Mouse (Mus musculus): ENCODE data around the gene Mael. TPM values are rescaled to one million over a fixed set of nuclear protein-coding genes. Genes with fewer than 3 reads are reported as not detected.

Mael gene
- polyA plus RNA-seq, 1 experiment from 2014 or later = 0.10 TPM

GRCm38 (mm10) chr1:166205159-166205558, 33.4 kb downstream of the Mael start:
- WGBS (ENCODE audit: insufficient replicate concordance) = 52% methylated on average over 3 of the region's 3 CpGs
- H3K4me2 ChIP-seq = no peak overlapping the region
- no peak for ATAC-seq (ENCODE audit: insufficient read depth)

GRCm38 (mm10) chr1:166204171-166204570, 34.4 kb downstream of the Mael start:
- 45% methylated on average over 5 of the region's 5 CpGs for WGBS (ENCODE audit: insufficient replicate concordance)
- Histone ChIP-seq H3K9ac (no peak overlapping the region), H3K4me2 (no peak overlapping the region), H3K4me3 (replicated peaks) (no peak overlapping the region), H3K9me3 (replicated peaks) (no peaks in the 10 kb centered on the region), H3K27ac (replicated peaks) (no peak overlapping the region), H3K36me3 (replicated peaks) (no peaks in the 10 kb centered on the region), H3K4me1 (replicated peaks) (no peaks in the 10 kb centered on the region), H3K27me3 (no peaks in the 10 kb centered on the region)
- no peak for ATAC-seq (ENCODE audit: insufficient read depth)

More at GRCm38 (mm10) chr1:166205159-166205558, 33.4 kb downstream of the Mael start:
- Histone ChIP-seq H3K9me3 (replicated peaks) (no peaks in the 10 kb centered on the region), H3K36me3 (replicated peaks) (no peaks in the 10 kb centered on the region), H3K27me3 (no peaks in the 10 kb centered on the region), H3K4me1 (replicated peaks) (no peaks in the 10 kb centered on the region), H3K27ac (replicated peaks) (no peak overlapping the region), H3K4me3 (replicated peaks) (no peak overlapping the region), H3K9ac (no peak overlapping the region)

GRCm38 (mm10) chr1:166189821-166190220, 48.7 kb downstream of the Mael start:
- WGBS (ENCODE audit: insufficient replicate concordance) = 71% methylated on average over 4 of the region's 4 CpGs
- Histone ChIP-seq H3K27ac (replicated peaks) (no peak overlapping the region), H3K27me3 (no peaks in the 10 kb centered on the region), H3K4me1 (replicated peaks) (no peaks in the 10 kb centered on the region), H3K4me3 (replicated peaks) (no peak overlapping the region), H3K9me3 (replicated peaks) (no peaks in the 10 kb centered on the region), H3K9ac (no peak overlapping the region), H3K4me2 (no peak overlapping the region), H3K36me3 (replicated peaks) (no peaks in the 10 kb centered on the region)
- ATAC-seq (ENCODE audit: insufficient read depth) = no peak

- Histone ChIP-seq H3K4me1 (replicated peaks) (no peaks in the 10 kb centered on the region), H3K36me3 (replicated peaks) (no peaks in the 10 kb centered on the region), H3K4me3 (replicated peaks) (no peak overlapping the region), H3K9me3 (replicated peaks) (no peaks in the 10 kb centered on the region), H3K4me2 (no peak overlapping the region), H3K9ac (no peak overlapping the region), H3K27me3 (no peaks in the 10 kb centered on the region), H3K27ac (replicated peaks) (no peak overlapping the region)
- no peak for ATAC-seq (ENCODE audit: insufficient read depth)
- 50% methylated on average over 5 of the region's 5 CpGs for WGBS (ENCODE audit: insufficient replicate concordance)
Measured at GRCm38 (mm10) chr1:166185357-166185756, 53.2 kb downstream of the Mael start.

- Histone ChIP-seq H3K4me2 (no peak overlapping the region), H3K27ac (replicated peaks) (no peak overlapping the region), H3K4me3 (replicated peaks) (no peak overlapping the region), H3K4me1 (replicated peaks) (no peaks in the 10 kb centered on the region), H3K36me3 (replicated peaks) (no peaks in the 10 kb centered on the region), H3K9me3 (replicated peaks) (no peaks in the 10 kb centered on the region), H3K27me3 (no peaks in the 10 kb centered on the region), H3K9ac (no peak overlapping the region)
- WGBS (ENCODE audit: insufficient replicate concordance) = 70% methylated on average over 22 of the region's 22 CpGs
- no peak for ATAC-seq (ENCODE audit: insufficient read depth)
Measured at GRCm38 (mm10) chr1:166184391-166185229, 53.9 kb downstream of the Mael start.

GRCm38 (mm10) chr1:166182952-166183627, 55.5 kb downstream of the Mael start:
- Histone ChIP-seq H3K4me2 (no peak overlapping the region), H3K36me3 (replicated peaks) (no peaks in the 10 kb centered on the region), H3K27ac (replicated peaks) (no peak overlapping the region), H3K27me3 (no peaks in the 10 kb centered on the region), H3K9ac (no peak overlapping the region), H3K4me3 (replicated peaks) (no peak overlapping the region), H3K4me1 (replicated peaks) (no peaks in the 10 kb centered on the region), H3K9me3 (replicated peaks) (no peaks in the 10 kb centered on the region)
- WGBS (ENCODE audit: insufficient replicate concordance) = 72% methylated on average over 10 of the region's 10 CpGs
- ATAC-seq (ENCODE audit: insufficient read depth) = no peak

GRCm38 (mm10) chr1:166181510-166181909, 57.0 kb downstream of the Mael start:
- WGBS (ENCODE audit: insufficient replicate concordance) = 73% methylated on average over 7 of the region's 7 CpGs

GRCm38 (mm10) chr1:166173621-166174020, 64.9 kb downstream of the Mael start:
- Histone ChIP-seq H3K27ac (replicated peaks) (no peak overlapping the region), H3K4me3 (replicated peaks) (no peak overlapping the region), H3K4me2 (no peak overlapping the region), H3K9me3 (replicated peaks) (no peaks in the 10 kb centered on the region), H3K36me3 (replicated peaks) (no peaks in the 10 kb centered on the region), H3K4me1 (replicated peaks) (no peaks in the 10 kb centered on the region), H3K9ac (no peak overlapping the region), H3K27me3 (no peaks in the 10 kb centered on the region)
- ATAC-seq (ENCODE audit: insufficient read depth) = no peak
- WGBS (ENCODE audit: insufficient replicate concordance) = 58% methylated on average over 9 of the region's 9 CpGs

More at GRCm38 (mm10) chr1:166181510-166181909, 57.0 kb downstream of the Mael start:
- no peaks in the 10 kb centered on the region for H3K9me3 ChIP-seq (replicated peaks)
- no peak overlapping the region for H3K4me3 ChIP-seq (replicated peaks)
- H3K4me2 ChIP-seq = no peak overlapping the region
- H3K4me1 ChIP-seq (replicated peaks) = no peaks in the 10 kb centered on the region
- no peaks in the 10 kb centered on the region for H3K36me3 ChIP-seq (replicated peaks)
- H3K27ac ChIP-seq (replicated peaks) = no peak overlapping the region
- ATAC-seq (ENCODE audit: insufficient read depth) = no peak
- no peak overlapping the region for H3K9ac ChIP-seq
- H3K27me3 ChIP-seq = no peaks in the 10 kb centered on the region

- no peaks in the 10 kb centered on the region for H3K9me3 ChIP-seq (replicated peaks)
- no peak overlapping the region for H3K4me3 ChIP-seq (replicated peaks)
- no peak overlapping the region for H3K4me2 ChIP-seq
- no peaks in the 10 kb centered on the region for H3K27me3 ChIP-seq
- no peaks in the 10 kb centered on the region for H3K36me3 ChIP-seq (replicated peaks)
- no peak overlapping the region for H3K27ac ChIP-seq (replicated peaks)
- H3K4me1 ChIP-seq (replicated peaks) = no peaks in the 10 kb centered on the region
- no peak overlapping the region for H3K9ac ChIP-seq
- WGBS (ENCODE audit: insufficient replicate concordance) = 64% methylated on average over 3 of the region's 3 CpGs
- no peak for ATAC-seq (ENCODE audit: insufficient read depth)
Measured at GRCm38 (mm10) chr1:166172992-166173391, 65.6 kb downstream of the Mael start.

GRCm38 (mm10) chr1:166170852-166171251, 67.7 kb downstream of the Mael start:
- Histone ChIP-seq H3K27me3 (no peaks in the 10 kb centered on the region), H3K36me3 (replicated peaks) (no peaks in the 10 kb centered on the region), H3K9ac (no peak overlapping the region), H3K9me3 (replicated peaks) (no peaks in the 10 kb centered on the region), H3K4me3 (replicated peaks) (no peak overlapping the region), H3K4me2 (no peak overlapping the region), H3K4me1 (replicated peaks) (no peaks in the 10 kb centered on the region), H3K27ac (replicated peaks) (no peak overlapping the region)
- ATAC-seq (ENCODE audit: insufficient read depth) = no peak
- 72% methylated on average over 12 of the region's 12 CpGs for WGBS (ENCODE audit: insufficient replicate concordance)

- WGBS (ENCODE audit: insufficient replicate concordance) = 63% methylated on average over 7 of the region's 7 CpGs
Measured at GRCm38 (mm10) chr1:166169713-166170112, 68.8 kb downstream of the Mael start.

More at GRCm38 (mm10) chr1:166169713-166170112, 68.8 kb downstream of the Mael start:
- H3K4me1 ChIP-seq (replicated peaks) = no peaks in the 10 kb centered on the region
- no peaks in the 10 kb centered on the region for H3K27me3 ChIP-seq
- no peaks in the 10 kb centered on the region for H3K36me3 ChIP-seq (replicated peaks)
- H3K9ac ChIP-seq = no peak overlapping the region
- no peak overlapping the region for H3K4me3 ChIP-seq (replicated peaks)
- H3K4me2 ChIP-seq = no peak overlapping the region
- no peaks in the 10 kb centered on the region for H3K9me3 ChIP-seq (replicated peaks)
- no peak for ATAC-seq (ENCODE audit: insufficient read depth)
- no peak overlapping the region for H3K27ac ChIP-seq (replicated peaks)
